Mouse (Mus musculus) right cerebral cortex, adult 2 months (tissue): ENCODE results near the gene Spryd3.
A peak's percentile ranks its signal among the peaks of the same experiment; 100 is the strongest.

Experiments
- DNase-seq, 2 experiments: peaks; one replicate each; pipeline ENCODE4 v3.0.0; 2021 to 2022; ENCODE audit warnings: low spot score in 2 of 2

Gene Spryd3

DNA sequence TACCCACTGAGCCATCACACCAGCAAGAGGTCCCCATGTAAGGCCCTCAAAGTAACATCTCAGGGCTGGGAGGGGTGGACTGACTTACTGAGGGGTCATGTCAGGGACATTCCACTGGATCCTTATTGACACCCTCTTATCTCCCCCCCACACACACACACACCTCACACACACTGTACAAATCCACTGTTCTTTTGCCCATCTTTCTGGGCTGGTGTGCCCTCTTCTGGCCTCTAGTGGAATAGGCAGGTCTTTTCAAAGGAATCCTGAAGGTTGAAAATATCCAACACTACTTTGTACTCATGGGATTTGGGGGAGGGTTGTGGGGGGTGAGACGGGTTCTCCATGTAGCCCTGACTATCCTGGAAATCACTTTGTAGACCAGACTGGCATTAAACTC is 10.8 kb upstream of the Spryd3 start:
- DNase-seq = peak; percentile 49 to 53

- no peak for DNase-seq
Measured at GRCm38 (mm10) chr15:102146089-102146488, 10.1 kb upstream of the Spryd3 start.

GRCm38 (mm10) chr15:102145330-102145729 is 9.3 kb upstream of the Spryd3 start:
- peak; percentile 66 to 79 for DNase-seq

- DNase-seq = peak in 1 of 2 experiments; percentile 13
Measured at GRCm38 (mm10) chr15:102144726-102145125, 8.7 kb upstream of the Spryd3 start.

DNA sequence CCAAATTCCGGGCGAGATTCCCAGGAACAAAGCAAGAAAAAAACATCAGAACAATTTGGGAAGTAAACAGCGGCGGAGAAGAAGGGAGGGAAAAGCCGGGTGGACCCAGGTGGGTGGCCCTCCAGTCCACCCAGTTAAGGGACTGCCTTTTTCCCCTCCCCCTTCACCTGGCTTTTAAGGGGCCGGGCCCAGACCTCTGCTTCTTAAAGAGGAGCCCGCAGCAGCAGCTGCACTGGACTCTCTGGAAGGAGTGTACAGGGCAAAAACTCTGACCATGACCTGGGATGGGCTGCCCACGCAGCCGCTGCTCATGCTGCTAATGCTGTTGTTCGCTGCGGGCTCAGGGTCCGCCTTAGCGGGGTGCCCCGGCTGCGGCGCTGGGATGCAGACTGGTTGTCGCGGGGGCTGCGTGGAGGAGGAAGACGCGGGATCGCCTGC is 8.3 kb upstream of the Spryd3 start, which contains the start of gene Igfbp6:
Igfbp6 (plus strand) TSS at position 89 of the 438 bp plus-strand sequence.
- peak in 1 of 2 experiments; percentile 25 for DNase-seq

GRCm38 (mm10) chr15:102142914-102143912 is 7.2 kb upstream of the Spryd3 start:
- DNase-seq = peak; percentile 56 to 62

GRCm38 (mm10) chr15:102141120-102141519 is 5.1 kb upstream of the Spryd3 start:
- no peak for DNase-seq

GRCm38 (mm10) chr15:102135522-102136128 is 409 bp downstream of the Spryd3 start:
- no peak for DNase-seq

GRCm38 (mm10) chr15:102134709-102135108 is 1.3 kb downstream of the Spryd3 start:
- no peak for DNase-seq

DNA sequence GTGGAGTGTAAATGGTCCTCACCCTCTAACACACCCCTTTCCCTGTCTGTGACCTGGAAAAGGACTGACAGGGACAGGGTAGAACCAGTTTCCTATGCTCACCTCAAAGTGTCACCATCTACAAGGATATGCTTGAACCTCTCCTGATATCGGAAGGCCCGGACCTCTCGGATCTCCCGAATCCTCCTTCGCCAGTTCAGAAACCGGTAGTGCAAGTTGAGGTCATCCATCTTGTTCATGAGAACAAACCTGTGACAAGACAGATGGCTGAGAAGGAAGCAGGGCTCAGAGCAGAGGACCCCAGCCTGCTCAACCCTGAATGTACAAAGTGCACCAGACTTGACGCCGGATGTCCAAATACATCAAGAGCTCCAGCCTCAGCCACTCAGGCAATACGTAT is 2.7 kb downstream of the Spryd3 start:
- DNase-seq = no peak

- DNase-seq = no peak
Measured at GRCm38 (mm10) chr15:102126303-102126702, 9.7 kb downstream of the Spryd3 start.

DNA sequence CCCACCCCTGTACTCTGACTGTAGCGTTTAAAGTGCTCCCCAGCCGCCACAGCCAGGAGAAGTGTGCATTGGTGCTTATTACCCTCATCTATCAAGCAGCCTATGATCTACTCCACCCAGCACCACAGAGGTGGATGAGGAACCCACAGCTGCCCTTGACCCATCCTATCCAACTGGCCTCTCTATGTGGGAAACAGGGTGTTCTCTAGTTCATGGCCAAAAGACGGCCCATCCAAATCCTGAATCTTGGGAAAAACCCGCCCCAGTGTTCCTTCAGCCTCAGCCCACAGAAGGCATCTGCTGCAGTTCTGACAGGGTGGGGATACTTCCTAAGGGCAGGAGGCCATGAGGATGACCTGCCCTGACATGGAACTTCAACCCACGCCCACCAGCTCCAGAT is 15.5 kb downstream of the Spryd3 start:
- DNase-seq = no peak

DNA sequence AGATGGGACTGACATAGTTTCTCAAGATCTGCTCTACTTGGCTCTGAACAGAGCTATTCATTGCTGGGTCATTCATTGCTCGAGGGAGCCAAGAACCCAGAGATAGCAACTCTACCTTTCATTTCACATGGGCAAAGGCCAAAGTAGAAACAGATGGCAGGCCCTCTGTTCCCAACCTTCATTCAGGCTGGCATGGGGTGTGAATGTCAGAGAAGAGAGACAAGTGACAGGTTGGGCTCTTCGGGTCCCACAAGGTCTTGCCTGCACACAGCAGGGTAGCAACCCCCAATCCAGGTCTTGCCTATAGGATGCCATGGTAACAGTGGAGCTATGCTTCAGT is 16.2 kb downstream of the Spryd3 start:
- DNase-seq = no peak

GRCm38 (mm10) chr15:102119121-102119830 is 16.8 kb downstream of the Spryd3 start:
- DNase-seq = no peak

DNA sequence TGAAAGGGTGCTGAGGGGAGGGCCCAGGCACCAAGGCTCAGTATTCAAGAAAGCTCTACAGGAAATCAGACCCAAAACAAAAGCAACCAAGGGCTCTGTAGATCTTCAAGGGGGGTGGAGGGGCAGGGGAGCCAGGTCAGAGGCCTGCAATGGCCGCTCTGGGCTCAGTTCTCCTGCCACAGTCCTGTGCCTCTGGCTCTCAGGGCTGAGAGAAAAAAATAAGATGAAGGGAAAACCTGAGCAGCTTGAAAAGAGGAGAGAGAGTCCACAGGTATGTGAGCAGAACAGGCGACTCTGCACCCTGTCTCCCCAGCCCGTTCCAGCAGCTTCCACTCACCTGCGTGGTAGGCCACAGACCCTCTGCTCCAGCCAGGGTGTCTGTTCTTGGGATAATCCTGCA is 17.4 kb downstream of the Spryd3 start:
- DNase-seq = no peak

DNA sequence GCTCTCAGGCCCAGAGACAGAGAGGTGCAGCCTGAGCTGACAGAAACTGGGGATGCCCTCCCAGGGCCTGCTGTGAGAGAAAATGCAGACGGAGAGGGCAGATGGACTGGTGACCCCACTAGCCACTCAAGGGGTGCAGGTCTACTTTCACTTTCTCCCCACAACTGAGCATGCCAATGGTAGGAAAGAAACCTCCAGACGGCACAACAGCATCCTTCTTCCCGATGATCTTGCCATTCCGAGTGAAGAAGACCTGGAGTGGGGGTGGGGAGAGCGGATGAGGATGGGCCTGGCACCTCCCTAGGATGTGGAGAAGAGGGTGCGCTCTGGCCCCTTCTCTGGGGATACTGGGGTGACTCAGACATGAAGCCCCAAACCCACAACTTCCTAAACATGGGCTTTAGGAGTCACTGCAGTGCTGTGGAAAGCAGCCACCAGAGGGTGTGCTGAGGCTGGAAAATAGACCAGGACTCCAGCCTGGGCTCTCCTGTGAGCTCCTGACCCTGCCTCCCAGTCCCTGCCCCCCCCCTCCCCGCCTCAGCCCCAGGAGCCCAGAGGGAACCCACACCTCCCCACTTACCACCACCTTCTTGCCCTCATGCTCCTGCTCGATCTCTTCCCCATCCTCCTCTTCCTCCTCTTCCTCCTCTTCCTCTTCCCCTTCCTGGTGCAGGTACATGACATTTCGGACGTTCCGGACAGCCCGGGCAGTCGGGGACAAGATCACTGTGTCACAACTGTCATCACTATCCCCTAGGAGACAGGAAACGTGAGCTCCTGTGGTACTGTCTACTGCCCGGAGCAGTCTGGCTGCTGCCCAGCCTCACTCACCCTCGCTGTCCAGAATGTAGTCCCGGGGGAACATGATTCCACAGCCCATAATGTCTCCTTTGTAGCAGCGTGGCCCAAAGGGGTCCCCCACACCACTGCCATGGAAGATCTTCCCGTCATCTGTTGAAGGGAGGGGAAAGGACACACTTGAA is 18.3 kb downstream of the Spryd3 start:
- no peak for DNase-seq

- no peak for DNase-seq
Measured at GRCm38 (mm10) chr15:102116753-102117415, 19.1 kb downstream of the Spryd3 start.

- no peak for DNase-seq
Measured at GRCm38 (mm10) chr15:102115731-102116231, 20.3 kb downstream of the Spryd3 start.

- DNase-seq = no peak
Measured at GRCm38 (mm10) chr15:102114651-102115260, 21.3 kb downstream of the Spryd3 start.

GRCm38 (mm10) chr15:102113674-102114073 is 22.4 kb downstream of the Spryd3 start:
- no peak for DNase-seq
